Mouse (Mus musculus) lung, postnatal 0 days (tissue): ENCODE measurements around the gene Sept11. TPM values are rescaled to one million over a fixed set of nuclear protein-coding genes. Genes with fewer than 3 reads are reported as not detected.
A peak's percentile ranks its signal among the peaks of the same experiment; 100 is the strongest.

Source experiments
- ATAC-seq: fragments of 200-750 bp; cut with Nextera tagmentation; 2 replicates; pipeline ENCODE4 v1.8.0; 2017; ENCODE audit warnings: moderate library complexity
- DNase-seq: peaks from one replicate; pipeline ENCODE4 v3.0.0-alpha.2; 2016; ENCODE audit warnings: low spot score
- H3K27ac ChIP-seq: fragments of 300-500 bp; sonication (generic); 2 replicates; pipeline ENCODE4 v1.5.1; 2014; ENCODE audit warnings: antibody characterized with exemption, mild to moderate bottlenecking, low read length, mixed read lengths
- H3K27me3 ChIP-seq: fragments of 300-500 bp; sonication (generic); replicated peaks from 2 replicates; pipeline ENCODE4 v1.6.1; 2014; ENCODE audit warnings: low read length, mixed read lengths; ENCODE audit not compliant: insufficient read depth
- H3K36me3 ChIP-seq: fragments of 300-500 bp; sonication (generic); 2 replicates; pipeline ENCODE4 v1.6.1; 2014; ENCODE audit warnings: low read length, mixed read lengths; ENCODE audit not compliant: insufficient read depth
- H3K4me1 ChIP-seq: fragments of 300-500 bp; sonication (generic); 2 replicates; pipeline ENCODE4 v1.6.1; 2014; ENCODE audit warnings: antibody characterized with exemption, low read depth, low read length, mixed read lengths; ENCODE audit not compliant: insufficient read depth
- H3K4me2 ChIP-seq: fragments of 300-500 bp; sonication (generic); replicated peaks from 2 replicates; pipeline ENCODE4 v1.6.1; 2014; ENCODE audit warnings: low read depth, mild to moderate bottlenecking, low read length, moderate library complexity, mixed read lengths
- H3K4me3 ChIP-seq: fragments of 300-500 bp; sonication (generic); 2 replicates; pipeline ENCODE4 v1.5.1; 2014; ENCODE audit warnings: low read depth, low read length
- H3K9ac ChIP-seq: fragments of 300-500 bp; sonication (generic); replicated peaks from 2 replicates; pipeline ENCODE4 v1.6.1; 2014; ENCODE audit warnings: low read depth, mild to moderate bottlenecking
- H3K9me3 ChIP-seq: fragments of 300-500 bp; sonication (generic); 2 replicates; pipeline ENCODE4 v1.6.1; 2016; ENCODE audit warnings: low read length, mixed read lengths
- CTCF ChIP-seq: IDR thresholded peaks from 2 replicates; pipeline ENCODE4 v1.5.1; 2016; ENCODE audit warnings: antibody characterized with exemption, mild to moderate bottlenecking
- EP300 ChIP-seq: IDR thresholded peaks from 2 replicates; pipeline ENCODE4 v1.6.1; 2016; ENCODE audit warnings: antibody characterized with exemption, mild to moderate bottlenecking, control low read depth
- WGBS: fragments of 180-500 bp; shearing (Covaris S2); extraction: QIAGEN DNeasy Blood & Tissue Kit; methylation state at CpG from one replicate; pipeline ENCODE4 v1.1.7; 2014; 5-methylcytosine and 5-hydroxymethylcytosine counted together
- polyA plus RNA-seq: library from polyadenylated mRNA; unstranded; fragments of >200 nt; fragmentation: Nextera tagmentation; extraction: Ambion mirVana; gene quantifications from 2 replicates; pipeline ENCODE4 v1.2.1, GENCODE M21; 2015

The Sept11 gene
- polyA plus RNA-seq, 1 experiment from 2014 or later, result 49.1 TPM

GRCm38 (mm10) chr5:93093638-93094527, 646 bp downstream of the Sept11 start:
- Histone ChIP-seq H3K36me3 (no peaks in the 10 kb centered on the region), H3K9me3 (no peaks in the 10 kb centered on the region), H3K27me3 (no peaks in the 10 kb centered on the region), H3K4me2 (peak overlapping the region; percentile 92), H3K9ac (peak overlapping the region; percentile 78), H3K4me3 (peak overlapping the region; percentile 86), H3K4me1 (peaks cover 5% of the 10 kb centered on the region; the same call in 1 of the 2 replicates), H3K27ac (peak overlapping the region; percentile 88)
- TF ChIP-seq EP300 (no peak), CTCF (no peak)
- WGBS, result under 1% methylated on average over 44 of the region's 50 CpGs
- peak; percentile 61 for DNase-seq
- peak; percentile 26 for ATAC-seq

DNA sequence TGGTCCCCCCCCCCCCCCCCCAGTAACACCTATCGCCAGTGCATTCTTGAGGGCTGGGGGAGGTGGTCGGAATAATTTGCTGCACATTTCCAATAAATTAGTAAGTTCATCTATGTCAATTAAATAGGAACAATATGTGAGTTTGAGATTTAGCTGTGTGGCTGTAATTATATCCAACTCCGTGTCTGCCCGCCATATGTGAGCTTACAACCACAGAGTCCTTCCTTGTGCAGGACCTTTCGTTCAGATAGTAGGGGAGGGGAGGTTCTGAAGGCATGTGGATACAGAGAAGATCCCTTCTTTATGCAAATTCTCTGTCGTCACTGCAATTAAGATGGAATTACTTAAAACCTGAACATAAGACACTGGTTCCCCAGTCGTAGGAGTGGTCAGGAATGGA, 2.1 kb downstream of the Sept11 start:
- 76% methylated on average over 7 of the region's 7 CpGs for WGBS
- Histone ChIP-seq H3K36me3 (no peaks in the 10 kb centered on the region), H3K27ac (no peak overlapping the region), H3K27me3 (no peaks in the 10 kb centered on the region), H3K4me3 (peak overlapping the region; percentile 86; the same call in 1 of the 2 replicates), H3K4me2 (peak overlapping the region; percentile 92; the same call in 1 of the 2 replicates), H3K9ac (no peak overlapping the region), H3K4me1 (peaks cover 5% of the 10 kb centered on the region; the same call in 1 of the 2 replicates), H3K9me3 (no peaks in the 10 kb centered on the region)
- TF ChIP-seq EP300, result no peak
- DNase-seq (no peak), ATAC-seq (no peak)

DNA sequence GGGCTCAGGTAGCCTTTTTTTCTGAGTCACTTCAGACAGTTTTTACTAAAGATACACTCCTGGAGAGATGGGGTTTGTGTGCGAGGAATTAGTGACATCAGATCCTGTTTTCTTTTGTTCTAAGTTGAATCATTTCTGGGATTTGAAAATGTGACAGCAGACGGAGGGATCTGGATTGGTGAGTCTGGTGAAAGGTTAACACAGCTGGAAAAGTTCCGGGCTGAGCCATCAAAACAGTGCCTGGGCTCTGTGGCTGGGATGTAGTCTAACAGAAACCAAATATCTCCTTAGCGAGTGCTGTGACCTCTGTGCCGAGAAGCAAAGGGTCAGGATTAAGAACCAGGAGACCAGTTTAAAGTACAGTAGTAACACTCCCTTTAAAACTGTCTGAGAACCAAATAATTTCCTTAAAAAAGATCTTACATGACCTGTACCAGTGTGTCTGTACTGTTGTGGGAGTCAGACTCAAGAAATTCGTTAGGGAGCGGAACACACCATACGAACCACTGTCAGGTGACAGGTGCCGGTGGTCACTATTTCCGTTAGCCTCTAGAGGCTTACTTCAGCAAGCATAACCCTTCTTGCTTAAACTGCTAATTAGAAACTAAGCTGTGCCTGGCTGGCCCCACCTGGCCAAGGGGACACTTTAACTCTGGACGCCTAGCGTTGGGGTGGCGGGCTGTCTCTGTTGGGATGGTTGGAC, 4.1 kb downstream of the Sept11 start:
- no peaks in the 10 kb centered on the region for H3K27me3 ChIP-seq
- H3K36me3 ChIP-seq, result no peaks in the 10 kb centered on the region
- peaks cover 16% of the 10 kb centered on the region; the same call in 1 of the 2 replicates for H3K4me1 ChIP-seq
- DNase-seq, result no peak
- H3K4me3 ChIP-seq, result no peak overlapping the region
- TF ChIP-seq EP300 (no peak), CTCF (no peak)
- no peak overlapping the region for H3K27ac ChIP-seq
- WGBS, result 73% methylated on average over 13 of the region's 13 CpGs
- H3K9me3 ChIP-seq, result no peaks in the 10 kb centered on the region
- no peak overlapping the region for H3K4me2 ChIP-seq
- no peak overlapping the region for H3K9ac ChIP-seq
- no peak for ATAC-seq

GRCm38 (mm10) chr5:93098219-93098618, 5.0 kb downstream of the Sept11 start:
- H3K4me3 ChIP-seq, result no peak overlapping the region
- no peaks in the 10 kb centered on the region for H3K9me3 ChIP-seq
- H3K36me3 ChIP-seq, result no peaks in the 10 kb centered on the region
- WGBS, result 62% methylated on average over 6 of the region's 6 CpGs
- H3K9ac ChIP-seq, result no peak overlapping the region; the same call in 1 of the 2 replicates
- no peak overlapping the region for H3K27ac ChIP-seq
- TF ChIP-seq EP300 (no peak), CTCF (no peak)
- no peak for DNase-seq
- no peaks in the 10 kb centered on the region for H3K27me3 ChIP-seq
- peaks cover 16% of the 10 kb centered on the region; the same call in 1 of the 2 replicates for H3K4me1 ChIP-seq
- no peak overlapping the region for H3K4me2 ChIP-seq
- no peak for ATAC-seq

DNA sequence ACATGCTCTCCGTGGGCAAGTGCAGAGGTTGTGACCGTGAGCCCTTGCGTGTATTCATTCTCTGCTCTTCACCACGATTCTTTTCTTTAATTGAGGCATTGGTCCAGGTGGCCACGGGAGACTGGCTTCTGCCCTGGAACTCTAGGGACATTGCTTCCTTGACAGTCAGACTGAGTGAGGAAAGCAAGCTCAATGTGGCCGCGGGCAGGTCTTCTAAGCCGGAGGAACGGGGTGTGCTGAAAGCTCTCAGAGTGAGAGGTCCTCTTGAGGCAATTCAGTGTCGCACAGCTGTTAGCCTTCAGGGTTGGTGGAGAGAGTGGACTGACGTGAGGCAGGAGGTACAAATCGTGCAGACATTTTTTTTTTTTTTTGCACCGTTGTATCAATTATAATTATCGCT, 5.6 kb downstream of the Sept11 start:
- H3K4me2 ChIP-seq, result no peak overlapping the region
- no peaks in the 10 kb centered on the region for H3K9me3 ChIP-seq
- no peak overlapping the region for H3K27ac ChIP-seq
- ATAC-seq (peak; percentile 67), DNase-seq (peak; percentile 82)
- no peaks in the 10 kb centered on the region for H3K27me3 ChIP-seq
- H3K4me3 ChIP-seq, result no peak overlapping the region
- 48% methylated on average over 14 of the region's 14 CpGs for WGBS
- TF ChIP-seq CTCF (no peak), EP300 (0 out of 2 replicates have a peak, but pooled peaks have one; percentile 26)
- no peaks in the 10 kb centered on the region for H3K36me3 ChIP-seq
- no peak overlapping the region for H3K9ac ChIP-seq
- H3K4me1 ChIP-seq, result peaks cover 16% of the 10 kb centered on the region; the same call in 1 of the 2 replicates

GRCm38 (mm10) chr5:93100906-93101305, 7.7 kb downstream of the Sept11 start:
- H3K4me2 ChIP-seq, result no peak overlapping the region
- H3K27ac ChIP-seq, result peak overlapping the region; percentile 64
- H3K27me3 ChIP-seq, result no peaks in the 10 kb centered on the region
- H3K4me1 ChIP-seq, result peaks cover 16% of the 10 kb centered on the region; the same call in 1 of the 2 replicates
- no peak for TF ChIP-seq EP300
- no peak for TF ChIP-seq CTCF
- H3K4me3 ChIP-seq, result no peak overlapping the region
- DNase-seq (no peak), ATAC-seq (no peak)
- H3K9ac ChIP-seq, result no peak overlapping the region
- no peaks in the 10 kb centered on the region for H3K36me3 ChIP-seq
- no peaks in the 10 kb centered on the region for H3K9me3 ChIP-seq
- 76% methylated on average over 4 of the region's 4 CpGs for WGBS
